Mouse (Mus musculus): ENCODE data around the gene Csnk2b.

- TF ChIP-seq CTCF (IDR thresholded peaks at IDR 0.05) (no peak), EP300 (IDR thresholded peaks at IDR 0.05; ENCODE audit: insufficient read depth, low read depth, low read length) (no peak), POLR2A (IDR thresholded peaks at IDR 0.05; ENCODE audit: insufficient read depth, low read depth, low read length) (no peak)
Measured at GRCm38 (mm10) chr17:35158850-35159593, 37.2 kb upstream of the Csnk2b start.
